Mouse (Mus musculus) cerebellum, adult 2 months (tissue): ENCODE measurements around the gene Klra1. TPM values are rescaled to one million over a fixed set of nuclear protein-coding genes. Genes with fewer than 3 reads are reported as not detected.
"Not testable (repeated sequence)": the region's sequence is repeated elsewhere in the genome, so short reads cannot be mapped to it uniquely, and the experiment has no call there.

Source experiments
- DNase-seq, 2 experiments: peaks; one replicate each; pipeline ENCODE4 v3.0.0; 2021
- H3K27ac ChIP-seq: fragments of 200-500 bp; 2 replicates; pipeline ENCODE4 v1.5.1; 2012; ENCODE audit warnings: low read length, control low read depth, inconsistent platforms; ENCODE audit not compliant: insufficient read depth
- H3K27me3 ChIP-seq: fragments of 200-500 bp; 2 replicates; pipeline ENCODE4 v1.6.1; 2012; ENCODE audit warnings: inconsistent platforms, mild to moderate bottlenecking, low read length, moderate library complexity; ENCODE audit not compliant: control insufficient read depth, insufficient read depth
- H3K4me1 ChIP-seq: fragments of 200-500 bp; 2 replicates; pipeline ENCODE4 v1.6.1; 2011; ENCODE audit warnings: low read length; ENCODE audit not compliant: control insufficient read depth, insufficient read depth
- H3K4me3 ChIP-seq: fragments of 200-500 bp; replicated peaks from 2 replicates; pipeline ENCODE3; 2011; ENCODE audit warnings: mild to moderate bottlenecking, low read depth, low read length, control low read depth; ENCODE audit not compliant: insufficient read depth
- CTCF ChIP-seq: fragments of 200-500 bp; IDR thresholded peaks from 2 replicates; pipeline ENCODE4 v1.5.1; 2011; ENCODE audit warnings: low read depth, mild to moderate bottlenecking, control low read depth, low read length, moderate library complexity, borderline replicate concordance; ENCODE audit not compliant: insufficient read depth
- POLR2A ChIP-seq: fragments of 200-500 bp; IDR thresholded peaks from 2 replicates; pipeline ENCODE4 v1.6.1; 2011; ENCODE audit warnings: low read length, control low read depth, borderline replicate concordance; ENCODE audit not compliant: insufficient read depth
- WGBS: fragments of 180-500 bp; shearing (Covaris S2); methylation state at CpG from one replicate; pipeline ENCODE4 v1.1.7; 2018; 5-methylcytosine and 5-hydroxymethylcytosine counted together
- polyA plus RNA-seq: library from polyadenylated mRNA; depleted of rRNA; stranded (reverse); fragments of >200 nt; gene quantifications from 2 replicates; pipeline ENCODE4 v1.2.3, GENCODE M21; 2012; rRNA removed

Klra1 gene
- polyA plus RNA-seq: not detected in 2 replicates

GRCm38 (mm10) chr6:130386750-130387149, at the start of gene Klra1:
Gene Klra1 (minus strand): TSS chr6:130386874.
- Histone ChIP-seq H3K4me1 (no peaks in the 10 kb centered on the region), H3K27ac (no peak within 1 kb of the TSS), H3K4me3 (no peak within 1 kb of the TSS), H3K27me3 (no peaks in the 10 kb centered on the region)
- DNase-seq: no peak
- TF ChIP-seq POLR2A: no peak
- TF ChIP-seq CTCF: no peak
- WGBS: 82% methylated on average over 2 of the region's 2 CpGs

- WGBS: 82% methylated on average over 4 of the region's 4 CpGs
- no peak overlapping the region for H3K4me3 ChIP-seq
- no peak for TF ChIP-seq POLR2A
- no peak for TF ChIP-seq CTCF
- no peak for DNase-seq
- no peak overlapping the region for H3K27ac ChIP-seq
- H3K4me1 ChIP-seq: no peaks in the 10 kb centered on the region
- no peaks in the 10 kb centered on the region for H3K27me3 ChIP-seq
These were observed 42.8 kb upstream of the Klra1 start for GRCm38 (mm10) chr6:130429511-130429910.

GRCm38 (mm10) chr6:130419158-130419557, 32.5 kb upstream of the Klra1 start:
- DNase-seq: no peak

GRCm38 (mm10) chr6:130404882-130405281, 18.2 kb upstream of the Klra1 start:
- H3K4me1 ChIP-seq: no peaks in the 10 kb centered on the region
- TF ChIP-seq POLR2A (no peak), CTCF (no peak)
- no peak overlapping the region for H3K4me3 ChIP-seq
- no peak overlapping the region for H3K27ac ChIP-seq
- WGBS: 52% methylated on average over 1 of the region's 1 CpGs
- DNase-seq: no peak
- no peaks in the 10 kb centered on the region for H3K27me3 ChIP-seq

More at GRCm38 (mm10) chr6:130419158-130419557, 32.5 kb upstream of the Klra1 start:
- TF ChIP-seq POLR2A (no peak), CTCF (no peak)
- H3K27me3 ChIP-seq: no peaks in the 10 kb centered on the region
- 86% methylated on average over 2 of the region's 2 CpGs for WGBS
- no peaks in the 10 kb centered on the region for H3K4me1 ChIP-seq
- no peak overlapping the region for H3K27ac ChIP-seq
- H3K4me3 ChIP-seq: no peak overlapping the region

- H3K4me3 ChIP-seq: no peak overlapping the region
- TF ChIP-seq POLR2A (no peak), CTCF (no peak)
- 43% methylated on average over 1 of the region's 1 CpGs for WGBS
- DNase-seq: no peak
- H3K27ac ChIP-seq: no peak overlapping the region
- no peaks in the 10 kb centered on the region for H3K27me3 ChIP-seq
- no peaks in the 10 kb centered on the region for H3K4me1 ChIP-seq
These were observed 871 bp downstream of the Klra1 start for GRCm38 (mm10) chr6:130385803-130386202.

GRCm38 (mm10) chr6:130382375-130382774, 4.3 kb downstream of the Klra1 start:
- no peaks in the 10 kb centered on the region for H3K27me3 ChIP-seq
- no peak overlapping the region for H3K4me3 ChIP-seq
- no peak for DNase-seq
- TF ChIP-seq POLR2A (no peak), CTCF (no peak)
- no peaks in the 10 kb centered on the region for H3K4me1 ChIP-seq
- 69% methylated on average over 4 of the region's 4 CpGs for WGBS
- no peak overlapping the region for H3K27ac ChIP-seq

GRCm38 (mm10) chr6:130345381-130345780, 41.3 kb downstream of the Klra1 start:
- WGBS: 16% methylated on average over 1 of the region's 1 CpGs
- not testable (repeated sequence) for H3K27ac ChIP-seq, H3K4me1 ChIP-seq, H3K4me3 ChIP-seq, H3K27me3 ChIP-seq, DNase-seq

GRCm38 (mm10) chr6:130341973-130342372, 44.7 kb downstream of the Klra1 start:
- WGBS: 86% methylated on average over 2 of the region's 2 CpGs
- not testable (repeated sequence) for H3K4me1 ChIP-seq, H3K27ac ChIP-seq, DNase-seq, H3K4me3 ChIP-seq, H3K27me3 ChIP-seq

- WGBS: 80% methylated on average over 8 of the region's 8 CpGs
- TF ChIP-seq POLR2A (no peak), CTCF (no peak)
- H3K27me3 ChIP-seq: no peaks in the 10 kb centered on the region
- H3K4me3 ChIP-seq: no peak within 1 kb of the TSS
- H3K27ac ChIP-seq: no peak within 1 kb of the TSS
- no peaks in the 10 kb centered on the region for H3K4me1 ChIP-seq
- no peak for DNase-seq
These were observed 49.3 kb downstream of the Klra1 start, which contains the start of gene Klra3 for GRCm38 (mm10) chr6:130337411-130337810. Gene Klra3 (minus strand): TSS chr6:130337574.

Other genes starting within 250 kb of the Klra1 start
- not detected in 2 replicates for gene Klra9, start 193.8 kb downstream of the Klra1 start, polyA plus RNA-seq
- gene Klra7, start 153.6 kb downstream of the Klra1 start, polyA plus RNA-seq: not detected in 2 replicates
- not detected in 2 replicates for gene Klra10, start 104.9 kb downstream of the Klra1 start, polyA plus RNA-seq
- gene Klra3, start 49.3 kb downstream of the Klra1 start, polyA plus RNA-seq: not detected in 2 replicates